9 mouse cellular contexts compared by ENCODE assay signal in genomic region chr19:10134692-10135091, GRCm38 (mm10). TPM values are rescaled to one million over a fixed set of nuclear protein-coding genes. Genes with fewer than 3 reads are reported as not detected.
DNase-seq lines count a peak whose midpoint lies in the region; ATAC-seq and TF ChIP-seq lines count a peak whose summit lies in the region.
"Had no signal": no experiment of that assay in that cellular context is flagged by ENCODE, and none has a peak within 500 bp of the region (broad histone marks: within the 10 kb centered on the region; RNA-seq: fewer than 3 reads in every experiment).

No protein-coding gene starts in this region.

- no peak overlapping the region for H3K27ac ChIP-seq in heart, embryonic 12.5 days (ENCODE audit: poor library complexity, severe bottlenecking)
- H3K27ac ChIP-seq in heart, adult 2 months = no peak overlapping the region; the same call in 1 of the 2 replicates
- H3K27ac ChIP-seq in kidney, postnatal 0 days = no peak overlapping the region
- H3K27ac ChIP-seq: limb, embryonic 13.5 days had no signal

- no peak for ATAC-seq in heart, embryonic 12.5 days (ENCODE audit: insufficient number of reproducible peaks, low FRiP score)
- ATAC-seq in kidney, postnatal 0 days (replicated peaks; ENCODE audit: low FRiP score, low read depth) = peak; percentile 21; the same call in 1 of the 2 replicates

- no peak overlapping the region for H3K4me2 ChIP-seq in heart, embryonic 12.5 days
- H3K4me2 ChIP-seq in kidney, postnatal 0 days (ENCODE audit: low read length) = no peak overlapping the region
- H3K4me2 ChIP-seq: limb, embryonic 13.5 days had no signal

- H3K4me1 ChIP-seq in heart, embryonic 12.5 days (replicated peaks) = no peaks in the 10 kb centered on the region; the same call in 1 of the 2 replicates
- H3K4me1 ChIP-seq in heart, adult 2 months (ENCODE audit: control insufficient read depth, insufficient read depth, low read length) = no peaks in the 10 kb centered on the region
- no peaks in the 10 kb centered on the region for H3K4me1 ChIP-seq in kidney, postnatal 0 days (replicated peaks; ENCODE audit: insufficient read depth, low read length)
- H3K4me1 ChIP-seq: limb, embryonic 13.5 days had no signal

- TF ChIP-seq POLR2A in heart, adult 2 months (IDR thresholded peaks at IDR 0.05; ENCODE audit: insufficient read depth, low read depth, low read length) = no peak

- H3K9me3 ChIP-seq in heart, embryonic 12.5 days (replicated peaks) = no peaks in the 10 kb centered on the region
- no peaks in the 10 kb centered on the region for H3K9me3 ChIP-seq in kidney, postnatal 0 days (replicated peaks; ENCODE audit: low read length)
- H3K9me3 ChIP-seq: limb, embryonic 13.5 days had no signal

- DNase-seq in heart, adult 18-20 months = peak; percentile 84 to 85
- DNase-seq in heart, adult 2 months = peak; percentile 74 to 77
- DNase-seq in kidney, postnatal 0 days (ENCODE audit: low spot score) = peak; percentile 83
- peak; percentile 34 for DNase-seq in ovary, postnatal 36 days (ENCODE audit: low spot score)
- no peak for DNase-seq in right cerebral cortex, adult 18-20 months
- no peak for DNase-seq in frontal cortex, postnatal 10 days (ENCODE audit: low spot score in 2 of 2)
- no peak for DNase-seq in thymus, postnatal 0 days (ENCODE audit: low spot score)

- TF ChIP-seq CTCF in heart, adult 2 months (IDR thresholded peaks at IDR 0.05) = no peak
- TF ChIP-seq CTCF in kidney, postnatal 0 days (IDR thresholded peaks at IDR 0.05; ENCODE audit: low read depth) = no peak

- H3K79me2 ChIP-seq in heart, adult 2 months (replicated peaks; ENCODE audit: control insufficient read depth, insufficient read depth, low read length) = no peaks in the 10 kb centered on the region

- no peaks in the 10 kb centered on the region for H3K27me3 ChIP-seq in heart, embryonic 12.5 days (replicated peaks)
- no peaks in the 10 kb centered on the region for H3K27me3 ChIP-seq in heart, adult 2 months (ENCODE audit: control insufficient read depth, insufficient read depth, low read length)
- H3K27me3 ChIP-seq in kidney, postnatal 0 days (ENCODE audit: insufficient read depth, low read length) = no peaks in the 10 kb centered on the region
- H3K27me3 ChIP-seq: limb, embryonic 13.5 days had no signal

- intact Hi-C loops in heart, adult 2 months (cut with DNase I) = no loop called here

- H3K36me3 ChIP-seq in heart, embryonic 12.5 days = no peaks in the 10 kb centered on the region
- H3K36me3 ChIP-seq in heart, adult 2 months (ENCODE audit: control insufficient read depth, insufficient read depth, low read length) = no peaks in the 10 kb centered on the region
- H3K36me3 ChIP-seq in kidney, postnatal 0 days (ENCODE audit: insufficient read depth, low read length) = no peaks in the 10 kb centered on the region
- H3K36me3 ChIP-seq: limb, embryonic 13.5 days had no signal

- WGBS in heart, embryonic 12.5 days = 33% methylated on average over 2 of the region's 2 CpGs
- WGBS in heart, adult 2 months = 15% methylated on average over 2 of the region's 2 CpGs
- 19% methylated on average over 2 of the region's 2 CpGs for WGBS in kidney, postnatal 0 days

- H3K9ac ChIP-seq in heart, embryonic 12.5 days = no peak overlapping the region
- no peak overlapping the region for H3K9ac ChIP-seq in heart, adult 2 months (ENCODE audit: low read depth, low read length)
- H3K9ac ChIP-seq in kidney, postnatal 0 days (ENCODE audit: low read depth, low read length) = no peak overlapping the region
- H3K9ac ChIP-seq: limb, embryonic 13.5 days had no signal

- no peak overlapping the region for H3K4me3 ChIP-seq in heart, embryonic 12.5 days
- H3K4me3 ChIP-seq in heart, adult 2 months = no peak overlapping the region
- H3K4me3 ChIP-seq in kidney, postnatal 0 days (replicated peaks; ENCODE audit: low read depth, low read length) = no peak overlapping the region
- H3K4me3 ChIP-seq: limb, embryonic 13.5 days had no signal

- no peak for TF ChIP-seq EP300 in heart, adult 2 months (IDR thresholded peaks at IDR 0.05; ENCODE audit: insufficient read depth, low read depth, low read length)

RNA-seq across cellular contexts. Expression of gene Fads2, which starts 33.1 kb away (rescaled TPM):
- total RNA-seq in heart, adult 18-20 months (2021) = 1 to 10 TPM; 5.2 to 5.5 TPM
- 64.2 and 66.7 TPM in 2 replicates for polyA plus RNA-seq in heart, embryonic 12.5 days (2016; fragmentation: Nextera tagmentation; extraction: Ambion mirVana)
- 1 to 10 TPM; 5.3 to 6.3 TPM for total RNA-seq in heart, adult 2 months (2021)
- polyA plus RNA-seq in heart, adult 2 months (2012; rRNA removed) = 13.3 and 15.5 TPM in 2 replicates
- polyA plus RNA-seq in kidney, postnatal 0 days (2015; fragmentation: Nextera tagmentation; extraction: Ambion mirVana) = 37.1 and 38.2 TPM in 2 replicates
- 27.7 and 29.0 TPM in 2 replicates for polyA plus RNA-seq in thymus, postnatal 0 days (2015; fragmentation: Nextera tagmentation; extraction: Ambion mirVana)

RNA-seq across cellular contexts. Expression of gene Fads1, which starts 48.0 kb away (rescaled TPM):
- 10 to 100 TPM; 23.6 to 26.1 TPM for total RNA-seq in heart, adult 18-20 months (2021)
- polyA plus RNA-seq in heart, embryonic 12.5 days (2016; fragmentation: Nextera tagmentation; extraction: Ambion mirVana) = 72.1 and 75.0 TPM in 2 replicates
- total RNA-seq in heart, adult 2 months (2021) = 10 to 100 TPM; 24.2 to 25.3 TPM
- polyA plus RNA-seq in heart, adult 2 months (2012; rRNA removed) = 14.6 and 16.2 TPM in 2 replicates
- 54.6 and 63.9 TPM in 2 replicates for polyA plus RNA-seq in kidney, postnatal 0 days (2015; fragmentation: Nextera tagmentation; extraction: Ambion mirVana)
- 29.0 and 29.2 TPM in 2 replicates for polyA plus RNA-seq in thymus, postnatal 0 days (2015; fragmentation: Nextera tagmentation; extraction: Ambion mirVana)

Comparison
In these comparisons a context has a peak if more than half of its experiments do, and no peak if none do; other contexts are left out.
1. DNase-seq: peak in heart, adult 18-20 months (2 of 2), heart, adult 2 months (2 of 2), kidney, postnatal 0 days (single experiment) and ovary, postnatal 36 days (single experiment); none in right cerebral cortex, adult 18-20 months (single experiment), frontal cortex, postnatal 10 days (0 of 2) and thymus, postnatal 0 days (single experiment).